Mouse (Mus musculus): ENCODE results near the gene Ttll12. TPM values are rescaled to one million over a fixed set of nuclear protein-coding genes. Genes with fewer than 3 reads are reported as not detected.

The Ttll12 gene
- total and polyA plus RNA-seq, 2 experiments: 4.9 to 11.2 TPM

- no peak overlapping the region for H3K9ac ChIP-seq (ENCODE audit: low read depth, low read length)
- TF ChIP-seq POLR2A (IDR thresholded peaks at IDR 0.05; ENCODE audit: extremely low read depth, insufficient read depth, low read length) (no peak), CTCF (IDR thresholded peaks at IDR 0.05; ENCODE audit: low read depth, low read length) (no peak)
- no peaks in the 10 kb centered on the region for H3K27me3 ChIP-seq (ENCODE audit: control insufficient read depth, insufficient read depth, low read length)
- no peak overlapping the region for H3K4me3 ChIP-seq (ENCODE audit: insufficient read depth, low read depth, low read length)
- H3K36me3 ChIP-seq (ENCODE audit: control insufficient read depth, insufficient read depth, low read length): no peaks in the 10 kb centered on the region
- no peaks in the 10 kb centered on the region for H3K79me2 ChIP-seq (ENCODE audit: control insufficient read depth, insufficient read depth, low read length)
- H3K4me1 ChIP-seq (ENCODE audit: control insufficient read depth, insufficient read depth, low read length): no peaks in the 10 kb centered on the region
- DNase-seq (ENCODE audit: extremely low read depth, low read depth, low spot score): no peak
- 77% methylated on average over 13 of the region's 13 CpGs for WGBS
- no peak overlapping the region for H3K27ac ChIP-seq (replicated peaks; ENCODE audit: insufficient read depth, low read depth, low read length)
Measured at GRCm38 (mm10) chr15:83602372-83603045, 7.6 kb upstream of the Ttll12 start.

GRCm38 (mm10) chr15:83601185-83601584 lies 6.2 kb upstream of the Ttll12 start:
- no peak for TF ChIP-seq POLR2A (IDR thresholded peaks at IDR 0.05; ENCODE audit: extremely low read depth, insufficient read depth, low read length)
- TF ChIP-seq CTCF (IDR thresholded peaks at IDR 0.05; ENCODE audit: low read depth, low read length): no peak
- no peaks in the 10 kb centered on the region for H3K79me2 ChIP-seq (ENCODE audit: control insufficient read depth, insufficient read depth, low read length)
- H3K27me3 ChIP-seq (ENCODE audit: control insufficient read depth, insufficient read depth, low read length): no peaks in the 10 kb centered on the region
- no peak overlapping the region for H3K9ac ChIP-seq (ENCODE audit: low read depth, low read length)
- H3K4me1 ChIP-seq (ENCODE audit: control insufficient read depth, insufficient read depth, low read length): no peaks in the 10 kb centered on the region
- H3K4me3 ChIP-seq (ENCODE audit: insufficient read depth, low read depth, low read length): no peak overlapping the region
- no peak overlapping the region for H3K27ac ChIP-seq (replicated peaks; ENCODE audit: insufficient read depth, low read depth, low read length)
- 82% methylated on average over 4 of the region's 4 CpGs for WGBS
- H3K36me3 ChIP-seq (ENCODE audit: control insufficient read depth, insufficient read depth, low read length): no peaks in the 10 kb centered on the region
- DNase-seq (ENCODE audit: extremely low read depth, low read depth, low spot score): no peak

GRCm38 (mm10) chr15:83596833-83597232 lies 1.9 kb upstream of the Ttll12 start:
- Histone ChIP-seq H3K36me3 (ENCODE audit: control insufficient read depth, insufficient read depth, low read length) (no peaks in the 10 kb centered on the region), H3K27me3 (ENCODE audit: control insufficient read depth, insufficient read depth, low read length) (no peaks in the 10 kb centered on the region), H3K4me3 (ENCODE audit: insufficient read depth, low read depth, low read length) (no peak overlapping the region), H3K4me1 (ENCODE audit: control insufficient read depth, insufficient read depth, low read length) (peaks cover 8% of the 10 kb centered on the region), H3K27ac (replicated peaks; ENCODE audit: insufficient read depth, low read depth, low read length) (no peak overlapping the region), H3K79me2 (ENCODE audit: control insufficient read depth, insufficient read depth, low read length) (no peaks in the 10 kb centered on the region), H3K9ac (ENCODE audit: low read depth, low read length) (no peak overlapping the region)
- DNase-seq (ENCODE audit: extremely low read depth, low read depth, low spot score): peak; percentile 51
- 79% methylated on average over 4 of the region's 4 CpGs for WGBS
- no peak for TF ChIP-seq CTCF (IDR thresholded peaks at IDR 0.05; ENCODE audit: low read depth, low read length)
- no peak for TF ChIP-seq POLR2A (IDR thresholded peaks at IDR 0.05; ENCODE audit: extremely low read depth, insufficient read depth, low read length)

- DNase-seq (ENCODE audit: extremely low read depth, low read depth, low spot score): no peak
- 27% methylated on average over 7 of the region's 7 CpGs for WGBS
- H3K27me3 ChIP-seq (ENCODE audit: control insufficient read depth, insufficient read depth, low read length): no peaks in the 10 kb centered on the region
- H3K9ac ChIP-seq (ENCODE audit: low read depth, low read length): peak overlapping the region; percentile 46; the same call in 1 of the 2 replicates
- H3K27ac ChIP-seq (replicated peaks; ENCODE audit: insufficient read depth, low read depth, low read length): no peak overlapping the region
- peak overlapping the region; percentile 32 for H3K4me3 ChIP-seq (ENCODE audit: insufficient read depth, low read depth, low read length)
- no peaks in the 10 kb centered on the region for H3K36me3 ChIP-seq (ENCODE audit: control insufficient read depth, insufficient read depth, low read length)
- H3K79me2 ChIP-seq (ENCODE audit: control insufficient read depth, insufficient read depth, low read length): no peaks in the 10 kb centered on the region; the same call in 1 of the 2 replicates
- peaks cover 8% of the 10 kb centered on the region for H3K4me1 ChIP-seq (ENCODE audit: control insufficient read depth, insufficient read depth, low read length)
- TF ChIP-seq POLR2A (IDR thresholded peaks at IDR 0.05; ENCODE audit: extremely low read depth, insufficient read depth, low read length) (no peak), CTCF (IDR thresholded peaks at IDR 0.05; ENCODE audit: low read depth, low read length) (no peak)
Measured at GRCm38 (mm10) chr15:83595364-83595711, 381 bp upstream of the Ttll12 start.

GRCm38 (mm10) chr15:83593702-83594512 lies 1.1 kb downstream of the Ttll12 start:
- TF ChIP-seq POLR2A (IDR thresholded peaks at IDR 0.05; ENCODE audit: extremely low read depth, insufficient read depth, low read length) (no peak), CTCF (IDR thresholded peaks at IDR 0.05; ENCODE audit: low read depth, low read length) (no peak)
- DNase-seq (ENCODE audit: extremely low read depth, low read depth, low spot score): no peak

More at GRCm38 (mm10) chr15:83593702-83594512, 1.1 kb downstream of the Ttll12 start:
- H3K79me2 ChIP-seq (ENCODE audit: control insufficient read depth, insufficient read depth, low read length): peaks cover 2% of the 10 kb centered on the region; the same call in 1 of the 2 replicates
- peak overlapping the region; percentile 94; the same call in 1 of the 2 replicates for H3K9ac ChIP-seq (ENCODE audit: low read depth, low read length)
- no peaks in the 10 kb centered on the region for H3K27me3 ChIP-seq (ENCODE audit: control insufficient read depth, insufficient read depth, low read length)
- H3K4me1 ChIP-seq (ENCODE audit: control insufficient read depth, insufficient read depth, low read length): peaks cover 8% of the 10 kb centered on the region
- H3K27ac ChIP-seq (replicated peaks; ENCODE audit: insufficient read depth, low read depth, low read length): no peak overlapping the region
- 33% methylated on average over 19 of the region's 19 CpGs for WGBS
- peak overlapping the region; percentile 94; the same call in 1 of the 2 replicates for H3K4me3 ChIP-seq (ENCODE audit: insufficient read depth, low read depth, low read length)
- H3K36me3 ChIP-seq (ENCODE audit: control insufficient read depth, insufficient read depth, low read length): no peaks in the 10 kb centered on the region
